Mouse (Mus musculus) gonadal fat pad, adult 2 months (tissue): ENCODE measurements around the gene Atxn7l1. TPM values are rescaled to one million over a fixed set of nuclear protein-coding genes. Genes with fewer than 3 reads are reported as not detected.

Experiments used
- DNase-seq: peaks from one replicate; pipeline ENCODE4 v3.0.0-alpha.2; 2012; ENCODE audit warnings: low read depth
- polyA plus RNA-seq: library from polyadenylated mRNA; depleted of rRNA; stranded (reverse); fragments of >200 nt; gene quantifications from 2 replicates; pipeline ENCODE4 v1.2.3, GENCODE M21; 2012

Atxn7l1 gene
- polyA plus RNA-seq, 1 experiment: 25.1 TPM

DNA sequence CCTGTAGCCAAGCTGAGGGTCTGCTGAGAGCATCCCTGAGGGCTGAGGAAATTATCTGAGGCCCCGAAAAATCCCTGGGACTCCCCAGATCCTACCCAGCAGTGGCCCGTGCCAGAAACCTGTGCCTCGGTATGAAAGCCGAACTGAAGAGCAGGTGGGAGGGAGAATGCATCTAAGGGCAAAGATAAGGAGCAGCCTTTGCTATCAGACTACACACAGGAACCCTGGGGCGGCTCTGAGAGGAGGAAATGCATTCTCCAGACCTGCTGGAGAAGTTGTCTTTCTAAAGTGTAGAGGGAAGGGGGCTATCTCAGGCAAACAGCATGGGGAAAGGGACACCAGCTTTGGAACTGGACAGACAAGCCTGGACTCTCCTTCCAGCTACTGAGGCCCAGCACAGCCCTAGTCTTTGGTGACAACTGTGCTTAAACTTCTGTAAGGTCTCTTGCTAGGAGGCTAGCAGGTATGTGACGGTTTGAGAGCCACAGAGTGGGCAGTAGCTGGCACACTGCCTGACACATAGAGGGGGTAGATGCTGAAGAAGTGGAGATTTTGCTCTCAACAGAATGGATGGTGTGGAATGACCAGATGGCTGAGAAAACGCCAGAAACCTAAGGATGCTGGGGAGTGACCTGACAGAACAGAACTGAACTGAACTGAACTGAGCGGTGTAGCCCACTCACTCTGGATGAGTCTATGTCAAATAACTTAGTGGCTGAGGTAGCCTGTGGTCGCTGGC, 170.5 kb downstream of the Atxn7l1 start:
- DNase-seq: no peak

DNA sequence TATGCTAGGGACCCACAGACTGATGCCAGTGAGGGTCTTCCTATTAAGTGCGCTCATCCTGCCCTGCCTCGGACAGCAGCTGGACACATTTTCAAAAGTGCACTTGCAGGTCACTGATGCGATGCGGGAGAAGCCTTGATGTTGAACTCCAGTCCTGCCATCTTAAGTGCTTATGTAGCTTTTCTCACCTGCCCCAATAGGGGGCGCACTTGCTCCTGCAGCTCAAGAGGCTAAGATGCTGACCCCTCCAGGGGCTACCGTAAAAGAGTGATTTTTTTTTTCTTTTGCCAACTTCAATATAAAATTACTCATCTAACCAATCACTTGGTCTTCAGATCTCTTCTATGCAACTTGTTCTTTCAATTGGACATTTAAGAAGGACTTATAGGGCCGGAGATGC, 175.1 kb downstream of the Atxn7l1 start:
- no peak for DNase-seq

DNA sequence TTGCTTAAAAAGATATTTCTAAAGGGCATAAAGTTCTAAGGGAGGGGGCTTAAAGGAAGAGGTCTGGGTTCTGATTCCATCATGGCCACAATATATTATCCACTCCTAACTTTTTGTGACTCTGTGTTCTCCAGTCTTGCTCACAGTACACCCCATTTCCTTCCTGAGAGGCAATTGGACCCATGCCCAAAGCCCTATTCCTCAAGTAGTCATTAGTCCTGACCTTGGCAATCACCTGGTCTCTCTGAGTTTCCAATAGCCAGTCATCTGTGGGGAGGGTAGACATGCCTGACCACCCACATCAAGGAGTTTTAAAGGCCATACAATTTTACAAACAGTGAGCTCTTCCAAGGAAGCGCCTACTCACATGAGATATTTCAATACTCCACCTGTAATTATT, 176.3 kb downstream of the Atxn7l1 start:
- DNase-seq: no peak

DNA sequence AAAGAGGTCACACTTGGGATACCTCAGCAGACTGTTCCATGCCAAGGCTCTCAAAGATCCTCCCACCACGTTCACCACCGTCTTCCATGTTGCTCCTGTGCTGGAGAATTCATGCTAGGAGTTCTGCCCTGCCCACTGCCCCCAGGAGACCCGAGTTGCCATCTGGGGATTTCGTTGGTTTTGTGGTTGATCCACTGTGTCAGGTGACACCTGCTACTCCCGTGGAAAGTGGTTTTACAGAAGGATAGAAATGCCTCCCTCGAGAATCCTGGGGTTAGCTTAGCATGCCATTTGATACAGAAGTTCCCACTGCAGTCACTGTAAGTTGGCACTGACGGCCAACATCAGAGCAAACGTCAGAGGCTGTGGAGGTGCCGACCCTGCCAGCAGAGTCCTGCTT, 177.9 kb downstream of the Atxn7l1 start:
- DNase-seq: no peak

DNA sequence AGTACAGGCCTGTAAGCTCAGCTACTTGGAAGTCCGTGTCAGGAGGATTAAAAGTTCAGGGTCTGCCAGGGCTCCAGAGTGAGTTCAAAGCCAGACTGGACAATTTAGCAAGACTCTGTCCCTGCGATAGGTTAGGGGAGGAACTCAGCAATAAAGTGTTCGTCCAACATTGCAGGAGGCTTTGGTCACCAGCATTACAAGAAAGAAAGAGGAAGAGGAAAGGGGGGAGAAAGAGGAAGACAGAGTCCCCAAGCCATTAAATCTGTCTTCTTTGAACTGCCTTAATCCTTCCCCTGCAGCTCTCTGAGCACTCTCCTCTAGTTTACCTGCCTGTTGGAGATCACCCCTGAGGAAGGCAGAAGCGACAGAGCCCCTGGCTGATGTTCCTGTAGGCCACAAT, 184.6 kb downstream of the Atxn7l1 start:
- no peak for DNase-seq

GRCm38 (mm10) chr12:33332796-33333195, 185.3 kb downstream of the Atxn7l1 start:
- no peak for DNase-seq

DNA sequence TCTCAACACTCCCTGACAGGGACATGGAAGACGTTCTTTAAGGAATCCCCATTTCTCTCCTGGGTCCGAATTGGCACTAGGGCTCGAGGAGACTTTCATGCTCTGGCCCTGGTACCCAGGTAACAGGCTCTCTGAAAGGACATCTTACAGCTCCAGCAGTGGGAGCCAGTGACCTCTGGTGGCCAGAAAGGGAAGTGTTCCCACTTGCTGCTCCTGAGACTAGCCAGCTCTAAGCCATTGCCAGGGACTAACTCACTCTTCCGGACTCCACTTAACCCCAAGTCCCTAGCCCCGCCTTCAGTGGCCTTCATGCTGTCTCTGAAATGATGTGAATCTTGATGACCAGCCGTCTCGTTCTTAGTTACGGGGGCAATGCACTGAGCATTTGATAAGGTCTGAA, 186.4 kb downstream of the Atxn7l1 start:
- DNase-seq: no peak

DNA sequence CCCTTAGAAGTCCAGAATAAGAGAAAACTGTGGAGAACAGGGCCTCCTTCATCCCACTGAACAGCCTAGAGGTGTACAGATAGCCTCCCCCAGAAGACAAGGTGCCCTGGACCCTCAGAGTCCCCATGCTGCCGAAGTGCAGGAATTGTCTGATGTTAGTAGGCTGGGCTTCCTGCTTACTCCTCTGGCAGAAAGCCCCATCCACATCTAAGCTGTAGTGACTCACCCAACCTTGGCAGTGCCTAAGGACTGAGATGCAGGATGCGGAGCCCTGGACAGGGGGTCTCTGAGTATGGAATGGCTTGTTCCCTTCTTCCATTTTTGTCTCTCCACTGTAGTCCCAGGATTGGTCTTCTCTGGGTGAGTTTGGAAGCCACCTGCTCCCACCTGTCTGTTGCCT, 187.0 kb downstream of the Atxn7l1 start:
- DNase-seq: no peak

- no peak for DNase-seq
These were observed 187.5 kb downstream of the Atxn7l1 start for GRCm38 (mm10) chr12:33334951-33335350.

GRCm38 (mm10) chr12:33335410-33335809, 187.9 kb downstream of the Atxn7l1 start:
- no peak for DNase-seq

- no peak for DNase-seq
These were observed 189.2 kb downstream of the Atxn7l1 start for GRCm38 (mm10) chr12:33336561-33337125.

DNA sequence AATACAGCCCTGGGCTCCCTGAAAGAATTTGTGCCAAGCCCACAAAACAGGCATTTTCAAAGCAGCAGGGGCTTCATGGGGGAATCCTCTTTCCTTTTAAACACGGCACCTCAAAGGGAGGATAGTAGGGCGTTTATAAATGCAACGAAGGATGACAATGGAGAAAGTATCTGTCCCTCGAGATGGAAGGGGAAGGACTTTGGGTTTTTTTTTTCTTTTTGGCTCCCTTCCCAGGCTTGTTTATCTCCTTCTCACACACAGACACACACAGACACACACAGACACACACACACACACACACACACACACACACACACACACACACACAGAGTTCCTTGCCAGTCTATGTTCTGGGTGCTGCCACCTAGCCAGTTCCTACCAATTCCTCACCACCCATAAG, 189.8 kb downstream of the Atxn7l1 start:
- no peak for DNase-seq

DNA sequence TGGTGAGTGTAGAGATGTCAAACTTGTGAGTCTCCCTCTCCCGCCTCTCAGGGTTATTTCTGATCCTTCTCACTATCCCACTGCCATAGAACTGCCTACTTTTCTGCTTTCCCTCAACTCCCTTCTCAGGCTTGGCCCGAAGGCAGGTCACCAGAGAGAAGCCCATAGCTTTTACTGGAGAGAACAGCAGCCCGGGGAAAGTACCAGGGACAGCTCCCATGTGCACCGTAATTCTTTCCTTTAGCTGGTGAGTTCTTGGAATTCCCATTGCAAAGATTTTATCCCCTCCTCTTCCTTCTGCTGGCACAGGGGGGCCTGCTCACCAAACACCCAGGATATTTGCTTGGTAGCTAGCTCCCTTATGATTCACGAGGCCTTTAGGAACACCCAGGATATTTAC, 190.7 kb downstream of the Atxn7l1 start:
- no peak for DNase-seq

DNA sequence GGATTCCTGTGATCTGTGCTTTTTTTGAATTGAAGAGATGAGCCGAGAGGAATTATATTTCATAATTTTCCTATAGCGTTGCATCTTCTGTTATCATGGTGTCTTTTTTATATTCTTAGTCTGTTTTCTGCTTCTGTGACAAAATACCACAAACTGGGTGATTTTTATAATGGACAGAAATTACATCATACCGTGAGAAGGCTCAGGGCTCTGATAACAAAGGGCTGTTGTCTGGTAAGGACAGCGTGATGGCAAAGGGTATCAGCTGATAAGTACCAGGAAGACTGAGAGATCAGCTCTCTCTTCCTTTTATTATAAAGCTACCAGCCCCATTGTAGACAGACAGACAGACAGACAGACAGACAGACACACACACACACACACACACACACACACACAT, 192.3 kb downstream of the Atxn7l1 start:
- DNase-seq: no peak

DNA sequence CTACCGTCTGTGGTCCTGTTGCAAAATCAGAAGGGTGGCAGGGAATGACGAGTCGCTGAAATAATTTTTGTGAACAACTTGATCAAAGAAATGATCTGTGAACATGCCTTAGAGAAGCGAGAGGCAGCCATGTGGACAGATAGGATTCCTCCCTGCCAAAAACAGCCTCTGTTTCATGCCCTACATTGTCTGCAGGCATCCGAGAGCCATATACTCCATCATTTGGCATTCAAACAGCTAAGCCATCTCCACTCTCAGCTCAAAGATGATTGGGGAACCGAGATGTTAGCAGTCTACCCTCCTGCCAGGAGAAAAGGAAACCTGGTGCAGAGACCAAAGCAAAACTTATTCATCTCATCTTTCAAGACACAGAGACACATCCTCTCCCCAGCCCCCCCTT, 193.2 kb downstream of the Atxn7l1 start:
- no peak for DNase-seq

DNA sequence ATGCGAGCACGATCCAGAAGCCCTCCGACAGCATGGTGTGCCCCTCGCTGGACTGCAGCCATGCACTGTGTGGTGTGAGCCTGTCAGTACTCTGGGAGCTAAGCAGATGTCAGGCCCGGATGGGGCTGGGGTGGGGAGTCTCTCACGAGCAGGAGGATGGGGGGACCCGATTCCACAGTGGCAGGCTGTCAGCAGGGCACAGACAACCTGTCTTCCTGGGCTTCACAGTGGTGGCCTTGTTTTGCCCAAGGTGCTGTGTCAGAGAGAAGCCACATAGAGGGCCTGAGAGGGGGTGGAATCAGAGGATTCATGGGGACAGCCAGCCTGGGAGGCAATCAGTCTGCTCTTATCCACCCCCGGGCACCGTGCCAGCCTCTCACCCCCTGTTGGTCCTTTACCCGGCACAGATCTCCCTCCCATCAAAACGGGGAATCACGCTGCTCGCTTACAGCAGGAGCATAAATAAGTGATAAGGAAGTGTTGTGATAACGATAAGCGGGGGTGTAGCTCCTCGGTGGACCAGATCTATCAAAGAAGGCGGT, 193.9 kb downstream of the Atxn7l1 start:
- no peak for DNase-seq

GRCm38 (mm10) chr12:33344970-33345772, 197.7 kb downstream of the Atxn7l1 start:
- no peak for DNase-seq

DNA sequence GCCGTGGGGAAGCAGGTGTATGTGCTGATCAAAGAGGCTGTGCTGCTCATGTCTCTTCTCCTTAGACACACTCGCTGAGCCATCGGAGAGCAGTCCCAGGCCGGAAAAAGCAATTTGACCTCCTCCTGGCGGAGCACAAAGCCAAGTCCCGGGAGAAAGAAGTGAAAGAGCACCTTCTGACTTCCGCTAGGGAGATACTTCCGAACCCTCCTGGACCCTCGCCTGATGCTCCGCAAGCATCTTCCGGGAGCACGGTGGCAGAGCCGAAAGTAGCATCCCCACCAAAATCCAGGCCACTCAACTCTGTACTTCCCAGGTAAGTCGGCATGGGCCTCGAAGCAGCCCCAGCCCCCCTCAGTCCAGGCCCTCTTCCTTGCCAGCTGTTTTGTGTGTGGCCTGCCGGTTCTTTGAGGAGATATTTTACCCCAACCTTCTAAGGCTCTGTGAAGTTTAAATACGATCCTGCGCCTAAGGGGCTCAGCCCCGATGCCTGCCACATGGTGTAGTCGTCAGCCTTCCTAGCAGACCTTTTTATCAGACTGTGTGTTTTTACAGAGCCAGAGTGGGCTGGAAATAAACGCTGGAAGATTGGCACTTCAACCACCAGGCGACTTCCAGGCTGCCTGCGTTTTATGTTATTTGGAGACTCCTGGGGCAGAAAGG, 198.4 kb downstream of the Atxn7l1 start:
- DNase-seq: no peak

DNA sequence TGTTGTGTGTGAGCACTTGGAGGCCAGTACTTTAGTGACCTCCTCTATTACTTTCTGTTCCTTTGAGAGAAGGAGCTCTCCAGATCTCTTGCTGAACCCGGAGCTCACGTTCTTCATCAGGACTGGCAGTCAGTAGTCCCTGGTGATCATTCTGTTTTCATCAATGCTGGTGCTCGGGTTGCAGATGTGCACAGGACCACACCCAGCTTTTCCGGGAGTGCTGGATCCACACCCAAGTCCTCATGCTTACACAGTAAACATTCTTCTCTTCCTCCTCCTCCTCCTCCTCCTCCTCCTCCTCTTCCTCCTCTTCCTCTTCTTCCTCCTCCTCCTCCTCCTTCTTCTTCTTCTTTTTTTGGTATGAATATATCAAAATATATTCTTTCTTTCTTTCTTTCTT, 205.2 kb downstream of the Atxn7l1 start:
- no peak for DNase-seq

- no peak for DNase-seq
These were observed 210.9 kb downstream of the Atxn7l1 start for GRCm38 (mm10) chr12:33358345-33358744.

- no peak for DNase-seq
These were observed 211.7 kb downstream of the Atxn7l1 start for GRCm38 (mm10) chr12:33359209-33359608.

DNA sequence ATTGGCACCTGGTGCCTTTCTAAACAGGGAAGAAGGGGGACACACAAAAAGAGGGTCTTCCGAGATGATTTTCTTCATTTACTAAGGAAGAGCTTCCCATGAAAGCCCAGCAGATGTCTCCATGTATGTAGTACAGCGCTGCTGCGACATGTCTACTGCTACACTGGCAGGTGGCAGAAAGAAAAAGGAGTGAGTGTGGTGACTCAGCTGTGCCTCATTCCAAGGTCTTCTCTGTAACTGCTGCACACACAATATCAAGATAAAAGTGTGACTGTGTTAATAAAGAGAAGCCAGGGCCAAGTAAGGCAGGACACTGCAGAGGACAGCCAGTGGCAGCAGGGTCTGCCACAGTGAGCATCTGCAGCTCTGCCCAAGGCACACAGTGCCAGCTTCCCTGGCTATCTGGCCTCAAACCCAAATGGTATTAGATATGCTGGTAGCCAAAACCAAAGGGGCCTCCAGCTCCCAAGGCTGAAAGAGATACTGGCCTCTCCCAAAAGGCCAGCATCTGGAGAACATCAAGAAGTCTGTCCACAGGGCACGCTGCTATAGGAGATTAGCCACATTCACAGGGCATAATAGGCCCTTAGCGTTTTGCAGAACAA, 212.5 kb downstream of the Atxn7l1 start:
- DNase-seq: no peak
